21 mouse cellular contexts compared by ENCODE assay signal in genomic region chr17:44475910-44476309, GRCm38 (mm10).
DNase-seq lines count a peak whose midpoint lies in the region; TF ChIP-seq lines count a peak whose summit lies in the region.
"Had no signal": no experiment of that assay in that cellular context is flagged by ENCODE, and none has a peak within 500 bp of the region (broad histone marks: within the 10 kb centered on the region; RNA-seq: fewer than 3 reads in every experiment).

No protein-coding gene starts in this region.

- peak; percentile 85 for TF ChIP-seq EP300 in CH12.LX (IDR thresholded peaks at IDR 0.05; ENCODE audit: low read length)

- no peak for TF ChIP-seq POLR2A in CH12.LX (IDR thresholded peaks at IDR 0.05; ENCODE audit: low read depth, low read length)

- no peak overlapping the region for H3K9ac ChIP-seq in CH12.LX (ENCODE audit: insufficient read depth, low read depth)
- H3K9ac ChIP-seq: embryonic facial prominence, embryonic 13.5 days; embryonic facial prominence, embryonic 15.5 days; forebrain, embryonic 12.5 days had no signal

- peak; percentile 48 for DNase-seq in 3T3-L1 (ENCODE audit: low read depth, low spot score)
- peak; percentile 60 for DNase-seq in CH12.LX (ENCODE audit: extremely low read depth)
- peak; percentile 9 for DNase-seq in brain, adult 2 months (ENCODE audit: low read depth, low spot score)
- DNase-seq in left cerebral cortex, postnatal 10 days (ENCODE audit: extremely low spot score in 1 of 2, low spot score in 2 of 2) = no peak
- DNase-seq in gastrocnemius, postnatal 36 days = no peak
- DNase-seq: adrenal gland, adult 8-10 months; adrenal gland, postnatal 14 days; adrenal gland, postnatal 36 days; cerebellum, adult 11 months; cerebellum, adult 18-20 months; cerebellum, adult 8-10 months; cerebellum, adult 9-11 months; cerebellum, postnatal 14 days; cerebellum, postnatal 36 days; embryo, embryonic 11 days had no signal

- in situ Hi-C loops in CH12.LX (cut with MboI; ENCODE audit: low pct_ligation_motif_present, low pct_unique_long_range_greater_than_20kb, low sequenced_read_pairs) = no loop called here

- no peak for TF ChIP-seq RAD21 in CH12.LX (IDR thresholded peaks at IDR 0.05; ENCODE audit: low read depth, low read length)

- H3K9me3 ChIP-seq in CH12.LX (replicated peaks; ENCODE audit: low read length) = peaks cover 2% of the 10 kb centered on the region
- H3K9me3 ChIP-seq: embryonic facial prominence, embryonic 13.5 days; embryonic facial prominence, embryonic 15.5 days; forebrain, embryonic 10.5 days; forebrain, embryonic 12.5 days had no signal

- no peaks in the 10 kb centered on the region for H3K36me3 ChIP-seq in CH12.LX (replicated peaks in 1 of 2; ENCODE audit: control insufficient read depth in 1 of 2, insufficient read depth in 1 of 2, low read length in 1 of 2)
- H3K36me3 ChIP-seq: embryonic facial prominence, embryonic 13.5 days; embryonic facial prominence, embryonic 15.5 days; forebrain, embryonic 10.5 days; forebrain, embryonic 12.5 days had no signal

- H3K79me2 ChIP-seq in CH12.LX (replicated peaks; ENCODE audit: control insufficient read depth, extremely low read depth, insufficient read depth, poor library complexity, severe bottlenecking) = no peaks in the 10 kb centered on the region

- peak overlapping the region; percentile 84 for H3K27ac ChIP-seq in CH12.LX (ENCODE audit: insufficient read depth, low read depth)
- H3K27ac ChIP-seq: embryonic facial prominence, embryonic 13.5 days; embryonic facial prominence, embryonic 15.5 days; forebrain, embryonic 10.5 days; forebrain, embryonic 12.5 days had no signal

- peaks cover 46 to 56% of the 10 kb centered on the region in 2 experiments for H3K4me1 ChIP-seq in CH12.LX (ENCODE audit: control insufficient read depth in 1 of 2, insufficient read depth in 2 of 2)
- H3K4me1 ChIP-seq: embryonic facial prominence, embryonic 15.5 days; forebrain, embryonic 12.5 days had no signal

- H3K4me2 ChIP-seq in CH12.LX (ENCODE audit: insufficient read depth, low read depth, poor library complexity, severe bottlenecking) = no peak overlapping the region
- H3K4me2 ChIP-seq: embryonic facial prominence, embryonic 13.5 days; embryonic facial prominence, embryonic 15.5 days; forebrain, embryonic 12.5 days had no signal

- intact Hi-C loops in left cerebral cortex, postnatal 10 days (cut with DNase I) = no loop called here
- intact Hi-C loops in gastrocnemius, postnatal 36 days (cut with DNase I) = no loop called here

- dilution Hi-C loops in CH12.LX (cut with MboI; ENCODE audit: extremely low pct_ligation_motif_present, extremely low pct_unique_long_range_greater_than_20kb, low sequenced_read_pairs) = no loop called here

- H3K27me3 ChIP-seq in CH12.LX (replicated peaks) = no peaks in the 10 kb centered on the region
- H3K27me3 ChIP-seq: embryonic facial prominence, embryonic 13.5 days; embryonic facial prominence, embryonic 15.5 days; forebrain, embryonic 12.5 days; Patski had no signal

- TF ChIP-seq CTCF in CH12.LX (conservative IDR thresholded peaks at IDR 0.05 in 1 of 2, IDR thresholded peaks at IDR 0.05 in 1 of 2; ENCODE audit: low read depth in 2 of 2, low read length in 2 of 2) = no peak

- H3K4me3 ChIP-seq in CH12.LX (replicated peaks in 1 of 3; ENCODE audit: low read depth in 2 of 3, low read length in 2 of 3, poor library complexity in 1 of 3) = no peak overlapping the region
- H3K4me3 ChIP-seq: embryonic facial prominence, embryonic 13.5 days; embryonic facial prominence, embryonic 15.5 days; erythroblast, embryonic 14.5 days; forebrain, embryonic 10.5 days; forebrain, embryonic 12.5 days had no signal

TF ChIP-seq in CH12.LX, 34 proteins besides CTCF, POLR2A, EP300 and RAD21:
- TF ChIP-seq POLR2AphosphoS2 (IDR thresholded peaks at IDR 0.05; ENCODE audit: low read depth, low read length) (no peak), SMC3 (IDR thresholded peaks at IDR 0.05; ENCODE audit: low read depth, low read length) (no peak), ZC3H11A (IDR thresholded peaks at IDR 0.05; ENCODE audit: low read depth, low read length) (no peak), USF1 (IDR thresholded peaks at IDR 0.05; ENCODE audit: low read depth, low read length) (no peak), MAFK (IDR thresholded peaks at IDR 0.05; ENCODE audit: insufficient replicate concordance, low read length) (0 out of 2 replicates have a peak, but pooled peaks have one; percentile 26), JUND (conservative IDR thresholded peaks at IDR 0.05; ENCODE audit: low read depth, low read length) (peak; percentile 70), NELFE (IDR thresholded peaks at IDR 0.05; ENCODE audit: low read depth, low read length) (no peak), ETS1 (conservative IDR thresholded peaks at IDR 0.05; ENCODE audit: low read depth, low read length) (peak; percentile 82), HCFC1 (IDR thresholded peaks at IDR 0.05; ENCODE audit: low read depth, low read length) (no peak), ELF1 (IDR thresholded peaks at IDR 0.05; ENCODE audit: low read depth, low read length) (no peak), TBP (conservative IDR thresholded peaks at IDR 0.05; ENCODE audit: low read depth, low read length) (no peak), SIN3A (IDR thresholded peaks at IDR 0.05; ENCODE audit: low read length) (no peak), RCOR1 (conservative IDR thresholded peaks at IDR 0.05; ENCODE audit: low read depth, low read length) (no peak), JUN (IDR thresholded peaks at IDR 0.05; ENCODE audit: insufficient read depth, low read depth, low read length) (peak; percentile 80), CHD2 (IDR thresholded peaks at IDR 0.05; ENCODE audit: low read length) (no peak), CHD1 (IDR thresholded peaks at IDR 0.05; ENCODE audit: low read depth, low read length) (no peak), NRF1 (IDR thresholded peaks at IDR 0.05; ENCODE audit: low read depth, low read length) (no peak), PAX5 (IDR thresholded peaks at IDR 0.05; ENCODE audit: low read length) (no peak), MXI1 (IDR thresholded peaks at IDR 0.05; ENCODE audit: low read depth, low read length) (no peak), BHLHE40 (IDR thresholded peaks at IDR 0.05; ENCODE audit: low read depth, low read length) (peak; percentile 66), GABPA (IDR thresholded peaks at IDR 0.05; ENCODE audit: insufficient replicate concordance, low read depth, low read length) (no peak), KAT2A (IDR thresholded peaks at IDR 0.05; ENCODE audit: insufficient replicate concordance, low read length) (no peak), USF2 (conservative IDR thresholded peaks at IDR 0.05; ENCODE audit: low read depth, low read length) (no peak), MYC (IDR thresholded peaks at IDR 0.05; ENCODE audit: low read depth, low read length) (no peak), UBTF (IDR thresholded peaks at IDR 0.05; ENCODE audit: low read depth, low read length) (no peak), ZKSCAN1 (IDR thresholded peaks at IDR 0.05; ENCODE audit: borderline replicate concordance, low read depth, low read length) (no peak), E2F4 (IDR thresholded peaks at IDR 0.05; ENCODE audit: insufficient replicate concordance, low read depth, low read length) (no peak), IRF4 (IDR thresholded peaks at IDR 0.05; ENCODE audit: low read depth, low read length) (peak; percentile 94), MAX (IDR thresholded peaks at IDR 0.05; ENCODE audit: low read length) (no peak), ZNF384 (IDR thresholded peaks at IDR 0.05; ENCODE audit: low read depth, low read length) (no peak), TCF12 (IDR thresholded peaks at IDR 0.05; ENCODE audit: low read depth, low read length) (peak; percentile 66), MEF2A (IDR thresholded peaks at IDR 0.05; ENCODE audit: borderline replicate concordance, low read depth, low read length) (peak; percentile 89), MAZ (IDR thresholded peaks at IDR 0.05; ENCODE audit: low read depth, low read length) (no peak), ZMIZ1 (IDR thresholded peaks at IDR 0.05; ENCODE audit: low read depth, low read length) (no peak)
TF ChIP-seq in CH12.LX: peak in this region for 8.

Comparison
In these comparisons a context has a peak if more than half of its experiments do, and no peak if none do; other contexts are left out.
1. DNase-seq: peak in 3T3-L1 (single experiment), CH12.LX (single experiment) and brain, adult 2 months (single experiment); none in left cerebral cortex, postnatal 10 days (0 of 2) and gastrocnemius, postnatal 36 days (0 of 2).